Mouse (Mus musculus): Measurements from ENCODE around the gene Nin.

Gene Nin

GRCm38 (mm10) chr12:70119552-70119951 lies 6.0 kb upstream of the Nin start:
- no peak for DNase-seq (ENCODE audit: low read depth)

DNA sequence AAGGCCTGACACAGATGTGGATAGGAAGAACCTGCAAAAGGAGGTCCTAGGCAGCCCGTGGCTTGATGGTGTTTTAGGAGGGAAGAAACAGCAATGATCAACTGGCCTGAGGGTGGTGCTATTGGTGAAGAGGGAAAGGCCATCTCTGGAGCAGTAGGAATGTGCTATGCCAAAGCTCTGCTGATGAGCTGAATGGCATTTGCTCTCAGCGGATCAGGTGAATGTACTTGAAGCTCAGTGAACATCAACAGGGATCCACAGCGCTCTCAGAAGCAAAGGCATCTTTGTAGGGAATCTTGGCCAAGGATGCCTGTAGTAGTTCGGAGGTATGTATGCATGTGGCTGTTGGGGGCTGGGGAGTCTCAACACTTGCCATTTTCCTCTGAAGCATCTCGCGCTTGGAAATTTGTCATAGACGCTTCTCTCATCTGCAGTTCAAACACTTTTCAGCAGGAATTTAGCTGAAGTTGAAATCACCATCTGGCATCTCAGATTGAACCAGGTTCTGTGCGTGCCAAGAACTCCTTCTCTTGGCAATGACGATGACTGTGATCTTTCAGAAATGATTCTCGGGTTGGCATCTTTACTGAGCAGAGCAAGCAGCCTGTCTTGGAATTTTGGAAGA lies 5.3 kb upstream of the Nin start:
- DNase-seq (ENCODE audit: low read depth): no peak

DNA sequence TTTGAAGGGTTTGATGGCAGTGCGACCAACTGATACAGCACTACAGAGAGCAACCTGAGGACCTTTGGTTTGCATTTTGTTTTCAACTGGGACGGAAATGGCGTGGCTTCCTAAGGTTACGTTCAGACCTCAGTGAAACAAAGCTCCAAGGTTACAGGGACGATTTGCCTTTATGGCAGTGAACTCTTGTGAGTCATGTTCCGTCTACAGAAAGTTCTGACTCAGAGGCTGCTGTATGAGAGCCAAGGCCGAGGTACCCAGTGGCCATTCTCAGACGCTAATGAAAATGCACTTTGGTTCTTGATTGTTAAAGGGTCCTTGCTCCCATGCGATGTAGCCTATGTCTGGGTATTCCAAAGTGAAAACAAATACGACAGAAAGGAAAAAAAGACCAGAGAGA lies 3.6 kb upstream of the Nin start:
- peak; percentile 80 for DNase-seq (ENCODE audit: low read depth)

DNA sequence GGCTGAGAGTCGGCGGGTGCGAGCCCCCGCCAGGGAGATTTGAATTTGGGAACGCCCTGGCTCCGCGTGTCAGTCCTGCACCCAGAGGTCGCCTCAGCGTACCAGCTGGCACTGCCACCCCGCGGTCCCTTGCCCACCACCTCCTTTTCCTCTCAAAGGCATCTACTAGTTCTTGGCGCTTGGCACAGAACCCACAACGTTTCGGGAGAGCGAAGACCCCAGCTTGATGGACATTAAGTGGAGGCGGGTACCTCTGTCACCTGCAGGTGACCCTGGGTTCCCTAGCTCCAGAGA lies 1.5 kb downstream of the Nin start:
- DNase-seq (ENCODE audit: low read depth): no peak

GRCm38 (mm10) chr12:70111367-70112089 lies 2.0 kb downstream of the Nin start:
- DNase-seq (ENCODE audit: low read depth): peak; percentile 85

DNA sequence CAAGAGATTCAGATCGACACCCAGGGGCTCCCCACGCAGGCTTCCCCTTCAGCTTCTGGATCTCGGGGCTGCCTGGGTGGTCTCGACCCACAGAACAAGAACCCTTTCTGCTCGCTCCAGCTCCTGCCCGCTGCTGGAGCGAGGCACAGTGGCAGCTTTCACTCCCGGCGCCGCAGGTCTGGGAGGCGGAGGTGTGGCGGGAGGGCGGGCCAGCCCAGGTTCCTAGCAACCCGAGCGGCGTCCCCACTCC lies 2.5 kb downstream of the Nin start:
- no peak for DNase-seq (ENCODE audit: low read depth)

DNA sequence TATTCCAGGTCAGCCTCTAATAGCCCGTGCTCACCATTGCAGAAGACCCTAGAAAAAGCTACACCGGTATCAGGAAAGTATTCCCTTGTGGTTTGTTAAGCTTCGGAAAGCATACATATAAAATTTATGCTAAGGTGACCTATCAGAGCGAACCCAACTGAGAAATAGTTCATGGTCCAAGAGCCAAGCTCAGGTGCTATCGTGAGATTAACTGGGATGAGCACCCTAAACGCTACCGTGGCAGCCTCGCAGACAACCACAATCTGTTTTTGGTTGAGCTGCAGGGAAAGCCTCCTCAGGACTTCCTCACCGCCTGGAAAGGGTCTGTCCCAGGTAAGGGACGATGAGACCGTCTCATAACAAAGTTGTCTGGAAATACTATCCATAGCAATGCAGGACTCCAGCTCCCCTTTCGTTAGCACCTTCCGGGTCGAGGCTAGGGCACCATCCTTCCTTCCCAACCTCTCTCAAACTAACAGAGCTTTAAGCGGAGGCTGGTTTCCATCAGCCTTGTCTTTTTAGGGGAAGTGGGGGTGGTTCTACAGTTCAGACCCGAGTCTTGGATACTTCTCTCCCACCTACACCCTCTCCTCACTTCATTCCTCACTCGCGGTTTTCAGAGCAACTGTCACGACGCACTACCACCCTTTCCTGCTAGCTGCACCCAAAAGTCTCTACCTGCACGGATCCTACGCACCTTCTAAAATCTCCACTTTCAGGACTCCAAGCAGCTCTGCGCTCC lies 3.0 kb downstream of the Nin start:
- DNase-seq (ENCODE audit: low read depth): no peak

DNA sequence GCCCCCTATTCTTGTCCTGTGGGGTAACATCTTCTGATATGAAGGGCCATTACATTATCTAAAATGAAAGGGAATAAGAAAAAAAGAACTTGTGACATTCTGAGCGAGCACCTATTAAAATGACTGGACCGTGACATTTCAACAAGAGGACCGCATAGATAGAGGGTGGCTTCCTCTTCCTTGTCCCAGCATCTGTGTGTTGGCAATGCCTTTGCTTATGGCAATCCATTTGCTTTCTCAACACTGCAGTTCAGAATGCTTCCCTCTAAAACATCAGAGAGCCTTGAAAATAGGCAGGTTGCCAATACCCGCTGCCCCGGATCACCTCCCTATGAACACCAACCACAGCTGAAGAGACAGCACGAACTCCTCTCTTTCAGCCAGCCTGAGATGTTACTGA lies 3.6 kb downstream of the Nin start:
- no peak for DNase-seq (ENCODE audit: low read depth)

- no peak for DNase-seq (ENCODE audit: low read depth)
These were observed 5.4 kb downstream of the Nin start for GRCm38 (mm10) chr12:70108104-70108503.

- no peak for DNase-seq (ENCODE audit: low read depth)
These were observed 7.0 kb downstream of the Nin start for GRCm38 (mm10) chr12:70106508-70106907.

GRCm38 (mm10) chr12:70105885-70106284 lies 7.6 kb downstream of the Nin start:
- DNase-seq (ENCODE audit: low read depth): no peak

GRCm38 (mm10) chr12:70104776-70105420 lies 8.6 kb downstream of the Nin start:
- no peak for DNase-seq (ENCODE audit: low read depth)

DNA sequence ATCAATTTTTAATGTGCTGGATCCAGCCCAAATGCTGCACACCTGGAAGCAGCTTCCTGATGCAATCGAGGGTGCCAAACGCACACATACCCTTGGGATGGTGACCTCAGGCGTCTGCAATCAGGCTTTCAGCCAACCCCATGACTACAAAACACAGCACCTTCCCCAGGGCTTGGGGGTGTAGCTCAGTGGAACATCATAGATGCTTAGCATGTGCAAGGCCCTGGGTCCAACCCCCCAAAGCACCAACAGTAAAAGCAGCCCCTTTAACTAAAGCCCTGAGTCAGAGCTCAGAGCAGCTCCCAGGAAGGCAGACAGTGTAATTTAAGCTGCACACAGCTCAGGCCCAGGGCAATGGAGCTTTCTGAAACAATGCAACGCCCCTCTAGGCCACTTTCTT lies 9.3 kb downstream of the Nin start:
- peak; percentile 69 for DNase-seq (ENCODE audit: low read depth)

DNA sequence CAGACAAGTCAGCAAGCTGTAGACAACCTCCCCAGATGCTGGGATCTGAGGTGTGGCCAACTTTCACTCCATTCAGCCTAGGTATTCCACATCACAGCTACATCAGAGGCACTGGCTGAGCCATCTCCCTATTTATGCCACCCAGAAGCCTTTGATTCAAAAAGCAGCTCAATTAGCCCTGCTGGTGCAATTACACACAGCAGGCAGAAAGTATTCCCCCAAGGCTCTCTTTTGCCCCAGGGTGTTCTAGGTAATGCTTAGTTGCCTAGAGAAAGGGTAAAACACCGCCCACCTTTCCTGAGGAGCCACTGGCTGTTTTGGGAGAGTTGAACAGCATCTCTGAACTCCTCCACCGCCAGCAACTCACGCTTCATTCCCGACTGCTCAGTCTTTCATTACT lies 10.3 kb downstream of the Nin start:
- no peak for DNase-seq (ENCODE audit: low read depth)

DNA sequence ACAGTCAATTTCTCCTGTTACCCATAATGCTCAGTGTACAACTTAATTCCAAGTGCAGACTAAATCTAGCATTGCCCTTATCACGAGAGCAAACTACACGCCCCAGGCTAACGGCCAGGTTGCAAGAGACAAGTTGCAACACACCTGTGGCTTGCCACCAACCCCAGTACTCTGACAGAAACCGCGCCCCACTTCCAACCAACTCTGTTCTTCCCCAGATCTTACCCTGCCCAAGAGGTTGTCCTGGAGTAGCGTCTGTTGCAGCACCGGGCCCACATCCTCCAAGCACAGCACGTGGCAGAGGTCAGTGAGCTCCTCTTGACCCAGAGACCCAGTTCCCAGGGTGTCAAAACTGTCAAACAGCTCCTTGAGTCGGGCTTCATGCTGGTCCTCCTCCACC lies 11.1 kb downstream of the Nin start:
- no peak for DNase-seq (ENCODE audit: low read depth)

- DNase-seq (ENCODE audit: low read depth): no peak
These were observed 11.7 kb downstream of the Nin start for GRCm38 (mm10) chr12:70101823-70102222.

DNA sequence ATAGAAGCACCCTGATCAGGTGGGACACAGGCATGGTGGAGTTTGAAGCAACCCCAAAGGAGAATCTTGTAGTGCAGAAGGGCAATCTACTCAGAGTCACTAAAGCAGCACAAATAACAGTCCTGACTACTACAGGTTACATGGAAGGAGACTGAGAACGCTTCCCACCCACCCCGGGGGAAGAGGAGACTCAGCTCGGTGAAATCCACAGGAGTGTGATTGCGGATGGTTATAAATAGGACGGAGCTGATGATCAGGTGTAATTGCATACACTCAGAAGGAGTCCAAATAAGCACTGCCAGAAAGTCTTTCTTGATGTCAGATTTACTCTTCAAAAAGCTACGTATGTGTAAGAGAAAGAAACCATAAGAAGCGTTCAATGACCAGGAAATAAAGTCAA lies 15.6 kb downstream of the Nin start:
- DNase-seq (ENCODE audit: low read depth): no peak

GRCm38 (mm10) chr12:70097316-70097715 lies 16.2 kb downstream of the Nin start:
- peak; percentile 44 for DNase-seq (ENCODE audit: low read depth)

DNA sequence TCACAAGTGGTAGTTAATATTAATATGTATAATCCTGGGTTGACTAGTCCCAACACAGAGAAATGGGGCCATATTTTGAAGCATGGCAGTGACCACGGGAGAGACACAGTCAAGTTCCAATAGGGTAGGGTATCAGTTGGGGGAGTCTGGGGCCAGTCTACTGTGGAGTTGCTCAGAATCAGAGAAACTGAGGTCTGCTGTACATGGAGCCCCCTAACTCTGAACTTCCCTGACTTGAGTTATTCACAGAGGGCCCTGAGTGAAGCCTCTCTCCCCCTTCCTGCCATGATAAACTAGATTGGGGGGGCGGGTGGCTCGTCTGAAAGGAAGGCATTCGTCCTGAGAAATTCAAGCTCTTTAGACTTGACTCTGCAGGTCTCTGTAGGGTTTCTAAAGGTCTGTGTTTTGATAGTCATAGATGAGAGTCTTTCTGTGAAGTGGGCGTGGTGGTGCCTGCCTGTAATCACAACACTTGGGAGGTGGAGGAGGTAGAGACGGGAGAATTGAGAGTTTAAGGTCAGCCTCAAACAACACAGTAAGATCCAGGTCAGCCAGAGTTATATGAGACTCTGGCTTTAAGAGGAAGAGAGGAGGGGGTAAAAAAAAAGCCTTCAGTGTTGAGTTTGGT lies 20.1 kb downstream of the Nin start:
- DNase-seq (ENCODE audit: low read depth): no peak

DNA sequence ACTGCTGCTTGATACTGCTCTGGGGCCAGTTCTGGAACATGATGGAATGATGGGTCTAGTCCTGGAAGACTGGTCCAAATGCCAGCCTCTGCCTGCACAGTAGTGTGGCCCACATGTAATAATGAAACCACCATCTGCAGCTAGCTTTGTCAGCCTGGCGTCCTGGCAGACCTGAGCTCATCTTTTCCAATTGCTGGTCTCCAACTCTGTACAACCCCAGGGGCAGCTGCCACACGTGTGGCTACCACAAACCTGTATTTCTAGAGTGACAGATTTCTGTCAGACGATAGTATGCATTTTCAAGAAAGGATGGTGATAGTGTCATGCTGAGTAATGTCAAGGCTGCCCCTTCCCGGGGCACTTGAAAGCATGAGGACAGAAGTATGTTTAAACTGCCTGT lies 25.2 kb downstream of the Nin start:
- no peak for DNase-seq (ENCODE audit: low read depth)

- no peak for DNase-seq (ENCODE audit: low read depth)
These were observed 28.2 kb downstream of the Nin start for GRCm38 (mm10) chr12:70085351-70085750.

GRCm38 (mm10) chr12:70084198-70084597 lies 29.3 kb downstream of the Nin start:
- DNase-seq (ENCODE audit: low read depth): no peak

DNA sequence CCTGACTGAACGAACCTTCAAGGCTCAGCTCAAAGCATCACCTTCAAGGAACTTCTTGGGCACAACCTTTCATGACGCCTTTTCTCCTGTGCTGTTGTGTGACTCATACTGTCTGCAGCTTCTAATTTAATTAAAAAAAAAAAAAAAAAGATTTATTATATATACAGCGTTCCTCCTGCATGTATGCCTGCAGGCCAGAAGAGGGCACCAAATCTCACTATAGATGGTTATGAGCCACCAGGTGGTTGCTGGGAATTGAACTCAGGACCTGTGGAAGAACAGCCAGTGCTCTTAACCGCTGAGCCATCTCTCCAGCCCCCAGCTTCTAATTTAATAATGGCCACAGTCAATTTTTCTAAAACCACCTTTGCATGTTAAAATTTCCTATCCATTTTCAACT lies 29.8 kb downstream of the Nin start:
- no peak for DNase-seq (ENCODE audit: low read depth)
